Mouse (Mus musculus) embryonic fibroblast, embryonic 13.5 days (primary cell): ENCODE data around the gene Schip1.

Experiments
- CTCF ChIP-seq: IDR thresholded peaks from 2 replicates; pipeline ENCODE4 v1.5.1; 2011; ENCODE audit warnings: mild to moderate bottlenecking, control low read depth, low read length, moderate library complexity, borderline replicate concordance; ENCODE audit not compliant: insufficient read depth
- POLR2A ChIP-seq: IDR thresholded peaks from 2 replicates; pipeline ENCODE4 v1.6.1; 2011; ENCODE audit warnings: low read depth, mild to moderate bottlenecking, control low read depth, low read length, moderate library complexity

DNA sequence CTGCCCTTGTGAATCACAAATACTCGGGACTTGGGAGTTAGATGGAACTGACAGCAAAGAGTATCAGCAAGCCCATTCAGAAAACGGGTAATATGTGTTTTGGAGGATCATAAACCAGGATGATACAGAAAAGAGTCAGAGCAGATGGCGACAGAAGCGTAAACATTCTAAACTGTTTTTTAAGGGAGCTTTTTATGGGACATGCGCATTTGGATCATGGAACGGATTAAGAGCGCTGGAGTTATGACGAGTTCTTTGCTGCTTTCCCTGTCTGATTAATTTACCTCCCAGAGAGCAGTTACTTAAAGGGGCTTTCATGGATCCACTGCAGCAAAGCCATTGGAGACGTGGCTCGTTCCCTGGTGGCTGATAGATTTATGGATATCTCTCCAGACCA lies 219.0 kb downstream of the Schip1 start:
- TF ChIP-seq POLR2A (no peak), CTCF (no peak)
